Mouse (Mus musculus) CD8-positive naive resting alpha-beta T cell, adult 2 months (primary cell): ENCODE measurements around the gene Clec16a.

Experiments
- DNase-seq, 2 experiments: peaks; one replicate each; pipeline ENCODE4 v3.0.0; 2022; ENCODE audit warnings: low read depth in 2 of 2, low spot score in 2 of 2

Gene Clec16a

DNA sequence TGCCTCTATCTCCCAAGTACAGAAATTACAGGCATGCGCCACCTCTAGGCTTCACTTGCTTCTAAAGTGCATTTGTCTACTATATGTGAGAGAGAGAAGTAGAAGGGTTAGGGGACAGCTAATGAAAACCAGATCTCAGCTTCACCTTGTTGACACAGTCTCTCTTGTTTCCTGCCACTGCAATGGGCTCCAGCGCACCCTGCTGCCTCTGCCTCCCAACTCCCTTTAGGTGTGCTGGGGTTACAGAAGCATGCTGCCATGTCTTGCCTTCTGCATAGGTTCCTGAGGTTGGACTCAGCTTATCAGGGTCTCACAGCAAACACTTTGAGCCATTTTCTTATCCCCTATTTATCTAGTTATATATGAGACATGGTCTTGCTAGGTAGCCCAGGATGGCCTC, 129.8 kb downstream of the Clec16a start:
- DNase-seq, result no peak

DNA sequence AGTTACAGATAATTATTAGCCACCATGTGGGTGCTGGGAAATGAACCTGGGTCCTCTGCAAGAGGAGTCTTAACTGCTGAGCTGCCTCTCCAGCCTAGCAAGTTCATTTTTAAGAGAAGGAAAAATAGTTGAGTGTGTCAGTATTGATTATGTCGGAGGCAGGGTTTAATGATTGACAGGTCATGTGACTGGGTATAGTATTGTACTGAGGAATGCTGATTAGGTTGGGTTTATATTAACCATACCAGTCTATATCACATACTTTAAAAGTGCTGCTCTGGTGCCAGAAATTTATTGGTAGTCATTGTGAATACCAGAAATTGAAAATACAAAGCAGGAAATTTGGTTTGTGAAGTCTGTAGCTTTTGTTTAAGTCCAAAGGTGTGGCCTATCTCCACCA, 130.5 kb downstream of the Clec16a start:
- no peak for DNase-seq

DNA sequence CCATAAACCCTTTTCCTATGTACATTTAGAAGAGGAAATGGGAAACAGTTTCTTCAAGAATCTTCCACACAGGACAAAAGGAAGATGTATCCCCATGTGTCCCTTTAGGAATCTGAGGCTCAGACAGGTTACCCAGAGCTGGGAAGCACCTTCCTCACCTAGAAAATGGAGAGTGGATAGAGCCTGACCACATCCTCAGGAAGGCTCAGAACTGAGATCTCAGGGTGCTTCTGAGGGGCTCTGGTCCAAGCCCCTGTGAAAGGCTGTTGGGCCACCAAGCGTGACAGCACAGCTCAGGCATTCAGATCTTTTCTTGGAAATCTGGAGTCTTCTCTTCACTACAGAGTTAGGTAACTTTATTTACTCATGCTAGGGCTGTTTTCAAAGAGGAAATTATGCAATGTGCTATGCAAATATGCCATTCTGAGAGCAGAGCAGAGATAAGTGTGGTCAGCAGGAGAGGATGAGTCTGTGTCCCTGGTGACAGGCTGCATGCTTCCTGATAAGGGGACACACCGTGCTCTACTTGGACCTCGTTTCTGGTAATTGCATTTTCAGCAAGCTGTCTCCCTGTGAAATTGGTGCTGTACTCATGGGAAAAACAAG, 131.4 kb downstream of the Clec16a start:
- no peak for DNase-seq

DNA sequence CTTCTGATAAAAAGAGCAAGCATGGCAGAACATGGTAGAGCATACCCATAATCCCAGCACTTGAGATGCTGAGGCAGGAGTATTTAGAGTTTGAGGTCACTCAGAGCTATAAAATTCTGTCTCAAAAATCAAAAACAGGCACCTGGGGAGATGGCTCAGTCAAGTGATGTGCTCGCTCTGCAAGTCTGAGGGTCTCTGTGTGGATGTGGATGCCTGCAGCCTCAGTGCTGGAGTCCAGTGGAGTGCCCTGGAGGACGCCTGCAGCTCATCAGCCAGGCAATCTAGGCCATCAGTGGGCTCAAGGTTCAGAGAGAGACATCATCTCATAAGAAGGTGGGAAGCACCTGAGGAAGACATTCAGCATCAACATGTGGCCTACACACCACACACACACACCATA, 137.4 kb downstream of the Clec16a start:
- DNase-seq, result no peak

DNA sequence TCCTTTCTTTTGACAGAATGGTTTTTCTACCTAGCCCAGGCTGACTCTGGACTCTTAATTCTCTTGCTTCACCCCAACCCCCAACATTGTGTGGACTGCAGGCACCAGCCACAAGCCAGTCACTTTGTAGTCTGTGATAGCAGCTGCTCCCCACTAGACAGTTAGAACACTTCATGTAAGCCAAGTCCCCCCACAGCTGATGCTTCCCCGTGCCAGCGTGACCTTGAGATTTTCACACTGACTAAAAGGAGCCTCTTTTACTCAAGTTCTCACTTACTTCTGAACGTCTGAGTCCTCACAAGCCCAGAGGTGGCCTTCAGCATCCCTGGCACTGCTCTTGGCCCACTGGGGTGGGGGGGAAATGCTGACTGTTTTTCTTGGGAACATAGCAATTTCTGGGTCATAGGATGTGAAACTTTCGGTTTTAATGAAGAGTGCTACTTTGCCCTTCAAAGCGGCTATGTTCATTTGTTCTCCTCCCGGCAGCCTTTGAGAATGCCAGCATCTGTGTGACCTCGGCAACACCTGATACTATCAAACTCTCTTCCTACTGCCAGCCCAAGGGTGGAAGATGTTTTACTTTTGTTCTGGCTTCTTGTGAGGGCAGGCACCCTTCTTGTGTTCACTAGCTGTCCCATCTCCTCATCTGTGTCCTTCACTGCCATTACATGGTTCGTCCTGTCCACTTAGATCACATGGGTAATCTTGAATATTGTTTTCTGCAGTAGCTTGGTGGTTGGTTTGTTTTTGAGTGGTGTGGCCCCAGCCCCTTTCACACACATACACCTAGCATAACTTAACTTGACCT, 138.3 kb downstream of the Clec16a start:
- DNase-seq, result no peak

DNA sequence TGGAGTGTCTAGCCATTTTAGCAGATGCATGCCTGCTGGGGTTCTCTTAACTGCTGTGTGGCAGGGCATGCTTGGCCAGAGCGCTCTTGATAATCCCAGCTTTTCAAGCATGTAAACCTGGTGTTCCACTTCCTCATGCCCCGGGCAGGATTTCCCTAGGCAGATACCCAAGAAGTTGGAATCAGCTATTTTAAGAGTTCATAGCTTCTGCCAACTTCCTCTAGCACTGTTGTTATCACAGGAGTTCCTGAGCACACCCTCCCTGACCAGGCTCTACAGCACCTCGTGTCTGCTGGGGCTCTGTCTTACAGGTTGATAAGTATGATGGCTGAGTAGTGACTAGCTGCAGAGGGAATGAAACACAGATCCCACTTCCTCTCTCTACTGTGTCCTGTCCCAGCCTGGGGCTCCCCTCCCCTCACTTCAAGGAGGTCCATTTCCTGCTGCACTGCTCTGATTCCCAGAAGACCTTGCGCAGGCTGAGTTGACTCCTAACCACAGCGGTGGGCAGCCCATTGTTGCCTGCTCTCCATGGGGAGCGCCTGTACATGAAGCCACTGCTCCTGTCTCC, 144.7 kb downstream of the Clec16a start:
- DNase-seq, result peak; percentile 27 to 45

DNA sequence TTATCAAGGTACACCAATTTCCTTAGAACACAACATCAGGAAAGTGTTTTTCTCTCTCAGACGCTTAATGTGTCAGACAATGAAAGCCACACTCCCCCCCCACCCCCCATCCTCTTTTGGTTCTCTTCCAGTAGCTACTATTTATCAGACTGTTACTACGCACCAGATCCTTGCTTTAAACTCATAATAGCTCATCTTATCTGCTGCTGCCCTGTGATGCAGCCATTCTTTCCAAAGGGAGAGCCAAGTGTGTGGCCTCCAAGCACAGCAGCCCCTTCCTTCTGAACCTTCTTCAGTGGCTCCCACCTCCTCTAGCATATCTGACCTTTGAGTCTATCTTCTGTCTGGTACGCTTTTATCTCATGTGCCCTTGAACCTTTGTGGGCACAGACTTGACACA, 145.3 kb downstream of the Clec16a start:
- DNase-seq, result no peak

DNA sequence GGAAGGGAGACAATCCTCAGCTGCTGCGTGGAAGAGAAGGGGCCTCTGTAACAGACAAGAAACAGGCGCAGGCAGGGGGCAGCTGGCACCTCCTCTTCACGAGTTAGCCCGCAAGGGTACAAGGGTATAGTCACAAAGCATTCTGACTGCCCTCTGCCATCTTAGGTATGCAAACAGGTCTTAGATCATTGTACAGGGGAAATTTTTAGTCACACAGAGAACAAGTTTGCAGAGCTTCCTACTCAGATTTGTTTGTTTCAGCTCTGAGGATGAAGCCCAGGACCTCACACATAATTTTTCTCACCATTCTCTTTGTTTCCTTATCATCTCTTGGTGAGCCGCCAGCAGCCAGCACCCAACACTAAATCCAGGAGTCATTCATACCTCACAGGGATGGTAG, 146.6 kb downstream of the Clec16a start:
- no peak for DNase-seq

DNA sequence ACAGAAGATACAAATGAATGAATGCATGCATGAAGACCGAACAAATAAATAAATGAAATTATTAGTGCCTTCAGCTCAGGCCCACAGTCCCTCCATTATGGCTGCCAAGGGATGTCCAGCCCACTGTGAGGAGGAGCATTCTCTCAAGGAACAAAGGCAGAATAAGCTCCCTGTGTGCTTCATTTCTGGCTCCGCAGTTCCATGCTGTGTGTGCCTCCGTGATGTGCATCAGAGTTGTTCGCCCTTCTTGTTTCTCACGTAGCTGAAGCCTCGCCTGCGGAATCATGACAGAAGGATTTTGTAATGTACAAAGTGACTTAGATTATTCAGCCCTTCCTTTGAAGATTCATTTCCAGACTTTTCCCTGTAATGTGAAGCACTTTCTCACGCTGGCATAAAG, 147.7 kb downstream of the Clec16a start:
- no peak for DNase-seq

DNA sequence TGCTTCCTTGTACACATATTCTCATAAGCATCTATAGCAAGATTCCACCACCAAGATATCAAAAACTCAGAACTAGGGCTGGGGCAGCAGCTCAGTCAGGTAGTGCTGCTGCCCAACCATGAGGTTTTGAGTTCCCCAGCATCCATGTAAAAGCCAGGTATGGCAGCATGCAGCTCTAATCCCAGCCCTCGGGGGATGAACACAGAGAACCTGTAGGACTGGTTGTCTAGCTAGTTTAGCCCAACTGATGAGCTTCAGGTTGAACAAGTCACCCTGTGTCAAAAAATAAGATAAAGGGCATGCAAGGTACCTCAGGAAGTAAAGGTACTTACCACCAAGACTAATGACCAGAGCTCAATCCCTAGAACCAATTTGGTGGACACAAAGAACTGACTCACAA, 148.3 kb downstream of the Clec16a start:
- DNase-seq, result no peak

DNA sequence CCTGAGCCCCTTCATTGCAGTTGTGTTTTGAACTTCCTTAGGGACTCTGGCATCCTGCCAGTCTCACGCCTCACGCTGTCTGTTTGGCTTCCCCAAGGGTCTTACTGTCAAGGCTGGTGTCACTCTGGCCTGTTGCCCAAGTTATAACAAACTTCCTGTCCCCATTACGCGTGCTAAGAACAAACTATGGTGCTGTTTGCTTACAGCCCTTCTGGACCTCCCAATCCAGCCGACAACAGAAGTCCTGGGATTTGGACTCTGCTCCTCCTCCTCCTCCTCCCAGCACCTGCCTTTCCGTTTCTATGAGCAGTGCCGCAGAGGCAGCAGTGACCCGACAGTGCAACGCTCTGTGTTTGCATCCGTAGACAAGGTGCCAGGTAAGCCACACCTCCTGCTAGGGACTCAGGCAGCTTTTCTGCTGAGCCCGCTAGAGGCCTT, 149.3 kb downstream of the Clec16a start:
- DNase-seq, result no peak

DNA sequence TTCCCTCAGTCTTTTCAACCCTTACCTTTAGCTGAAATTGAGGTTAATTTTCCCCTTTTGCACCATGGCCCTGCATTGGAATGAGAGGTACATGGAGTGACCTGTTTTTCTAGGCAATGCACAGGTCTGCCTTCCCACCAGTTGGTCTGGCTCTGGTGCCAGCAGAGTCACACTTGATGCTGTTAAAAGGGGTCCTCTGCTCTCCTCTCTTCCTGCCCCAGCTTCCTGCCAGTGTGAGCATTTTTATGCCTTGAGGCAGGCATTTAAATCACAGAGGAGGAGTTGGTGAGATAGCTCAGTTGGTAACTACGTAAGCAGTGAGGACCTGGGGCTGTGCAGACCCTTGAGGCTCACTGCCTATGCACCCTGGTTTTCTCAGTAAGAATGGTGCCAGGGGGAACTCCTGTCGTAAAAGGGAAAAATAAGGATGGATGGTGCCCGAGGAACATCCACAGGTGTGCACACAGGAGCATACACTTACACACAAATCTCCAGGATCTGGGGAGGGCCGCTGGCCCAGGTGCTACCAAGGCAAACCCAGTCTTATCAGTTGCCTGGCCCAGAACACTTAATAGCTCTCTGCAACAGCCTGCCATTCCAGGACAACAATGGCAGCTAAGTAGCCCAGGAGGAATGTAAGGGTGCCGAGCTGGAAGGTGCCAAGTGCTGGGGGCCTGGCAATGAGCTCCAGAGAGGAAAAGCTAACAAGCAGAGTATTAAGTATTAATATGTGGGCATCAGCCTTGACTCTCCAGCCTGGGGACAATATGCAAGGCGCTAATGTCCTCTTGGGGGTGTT, 152.9 kb downstream of the Clec16a start:
- DNase-seq, result no peak

DNA sequence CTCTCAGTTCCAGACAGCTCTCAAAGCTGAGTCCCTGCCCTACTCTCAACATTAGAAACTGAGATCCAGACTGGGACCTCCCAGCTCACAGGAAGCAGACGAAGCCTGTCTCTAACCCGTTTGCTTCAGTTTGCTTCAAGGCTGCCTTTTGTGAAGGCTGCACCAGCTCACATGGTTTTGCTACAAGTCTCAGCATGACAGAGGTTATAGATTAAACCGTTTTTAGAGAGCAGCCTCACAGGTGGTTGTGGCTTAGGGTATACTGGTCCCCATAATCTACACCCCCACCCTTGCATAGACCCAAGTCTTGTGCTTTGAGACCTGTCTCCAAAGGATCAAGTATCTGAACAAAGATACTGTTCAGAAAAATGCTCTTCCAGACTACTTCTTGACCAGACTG, 154.2 kb downstream of the Clec16a start:
- DNase-seq, result no peak

DNA sequence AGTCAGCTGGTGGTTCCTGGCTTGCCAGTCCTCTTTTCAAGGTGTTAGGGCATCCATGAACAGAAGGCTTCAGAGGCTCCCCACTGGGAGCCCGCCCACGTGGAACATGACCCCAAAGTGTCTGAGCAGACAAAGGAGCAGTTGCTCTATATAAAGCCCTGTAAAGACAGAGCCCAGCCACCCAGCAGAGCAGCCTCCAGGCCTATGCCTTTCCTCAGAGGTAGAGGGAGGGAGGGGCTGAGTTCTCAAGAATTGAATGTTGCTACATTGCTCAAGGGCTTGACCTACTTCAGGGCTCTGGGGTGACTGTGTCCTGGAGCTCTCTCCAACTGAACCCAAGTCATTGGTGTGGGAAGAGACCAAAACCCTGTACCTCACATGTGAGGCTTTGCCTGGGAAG, 155.0 kb downstream of the Clec16a start:
- DNase-seq, result no peak

DNA sequence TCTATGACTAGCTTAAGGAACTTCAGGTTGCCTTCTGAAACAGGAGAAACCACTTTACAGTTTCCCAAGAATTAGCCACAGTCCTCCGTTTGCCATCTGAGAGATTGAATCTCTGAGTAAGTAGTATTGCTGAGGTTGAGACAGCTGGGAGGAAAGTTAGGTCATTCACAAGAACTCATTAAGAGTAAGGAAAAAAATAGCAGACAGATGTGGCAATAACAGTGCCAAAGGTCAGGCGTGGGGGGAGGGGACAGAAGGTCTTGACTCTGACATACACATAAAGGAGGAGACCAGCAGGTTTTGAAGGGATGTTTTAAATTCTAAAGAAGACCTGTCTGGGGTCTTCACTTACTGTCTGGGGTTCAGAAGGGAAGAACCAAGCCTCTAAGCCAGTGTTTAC, 157.3 kb downstream of the Clec16a start:
- DNase-seq, result no peak

DNA sequence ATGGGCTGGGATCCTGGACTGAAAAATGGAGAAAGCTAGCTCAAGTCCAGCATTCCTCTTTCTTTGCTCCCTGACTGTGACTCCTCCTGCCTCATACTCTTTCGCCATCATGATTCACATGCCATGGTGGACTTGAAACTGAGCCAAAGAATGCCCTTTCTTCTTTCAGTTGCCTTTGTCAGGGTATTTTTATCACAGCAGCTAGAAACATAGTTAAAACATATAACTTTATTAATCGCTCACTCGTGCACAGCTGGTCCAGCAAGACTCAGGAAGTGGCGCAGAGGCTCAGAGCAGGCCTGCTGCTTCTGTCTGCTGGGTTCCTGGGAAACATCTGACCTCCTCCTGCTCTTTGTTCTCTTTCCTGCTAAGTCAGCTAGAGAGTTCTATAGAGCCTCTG, 158.8 kb downstream of the Clec16a start:
- no peak for DNase-seq

DNA sequence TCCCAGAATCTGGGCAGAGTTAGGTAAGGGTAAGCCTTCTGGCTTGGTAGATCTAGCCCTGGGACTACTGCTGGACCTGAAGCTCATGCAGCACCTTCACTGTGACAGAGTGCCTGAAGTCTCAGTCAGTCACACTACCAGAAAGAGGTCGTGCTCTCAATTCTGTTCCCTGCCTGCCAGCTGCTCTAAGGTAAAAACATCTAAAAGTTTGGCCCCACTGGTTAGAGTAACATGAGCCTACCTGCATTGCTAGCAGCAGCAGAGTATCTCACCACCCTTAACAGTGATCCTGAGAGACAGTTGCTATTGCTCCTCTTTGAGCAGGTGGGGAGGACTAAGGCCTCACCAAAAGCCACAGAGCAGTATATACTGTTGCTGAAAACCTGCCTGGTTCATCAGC, 160.3 kb downstream of the Clec16a start:
- DNase-seq, result no peak

DNA sequence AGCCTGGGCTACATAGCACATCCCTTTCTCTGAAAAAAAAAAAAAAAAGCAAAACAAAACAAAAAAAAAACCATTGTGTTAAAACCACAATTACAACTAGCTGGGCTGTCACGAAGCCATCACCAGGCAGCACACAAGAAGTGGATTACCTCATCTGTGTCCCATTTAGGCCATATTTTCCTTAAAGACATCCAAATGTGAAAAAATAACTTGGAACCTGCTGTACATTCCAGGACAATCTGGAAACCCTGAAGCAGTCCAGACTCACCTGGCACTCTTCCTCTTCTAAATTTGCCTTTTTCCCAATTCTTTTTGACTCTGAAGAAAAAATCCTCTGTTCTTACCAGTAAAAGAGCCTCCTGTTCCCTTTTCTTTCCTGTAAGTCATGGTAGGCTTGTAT, 166.4 kb downstream of the Clec16a start:
- DNase-seq, result no peak

DNA sequence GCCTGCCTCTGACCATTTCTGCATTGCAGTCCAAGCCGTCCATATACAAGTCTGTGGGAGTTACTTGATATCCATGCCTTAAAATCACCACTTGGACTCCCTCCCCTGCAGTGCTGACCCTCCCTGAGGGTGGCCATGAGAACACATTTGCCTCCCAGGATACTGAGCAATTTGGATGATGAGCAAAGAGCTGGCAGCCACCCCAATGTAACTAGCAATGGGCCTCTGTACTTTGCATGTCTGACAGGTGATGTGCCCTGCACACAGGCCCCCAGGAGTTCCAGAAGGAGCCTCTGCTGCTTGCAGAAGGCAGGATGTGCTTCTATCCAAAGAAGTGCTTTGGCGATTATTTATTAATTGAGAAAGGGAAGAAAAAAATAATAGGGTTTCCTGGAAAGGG, 167.9 kb downstream of the Clec16a start:
- no peak for DNase-seq

DNA sequence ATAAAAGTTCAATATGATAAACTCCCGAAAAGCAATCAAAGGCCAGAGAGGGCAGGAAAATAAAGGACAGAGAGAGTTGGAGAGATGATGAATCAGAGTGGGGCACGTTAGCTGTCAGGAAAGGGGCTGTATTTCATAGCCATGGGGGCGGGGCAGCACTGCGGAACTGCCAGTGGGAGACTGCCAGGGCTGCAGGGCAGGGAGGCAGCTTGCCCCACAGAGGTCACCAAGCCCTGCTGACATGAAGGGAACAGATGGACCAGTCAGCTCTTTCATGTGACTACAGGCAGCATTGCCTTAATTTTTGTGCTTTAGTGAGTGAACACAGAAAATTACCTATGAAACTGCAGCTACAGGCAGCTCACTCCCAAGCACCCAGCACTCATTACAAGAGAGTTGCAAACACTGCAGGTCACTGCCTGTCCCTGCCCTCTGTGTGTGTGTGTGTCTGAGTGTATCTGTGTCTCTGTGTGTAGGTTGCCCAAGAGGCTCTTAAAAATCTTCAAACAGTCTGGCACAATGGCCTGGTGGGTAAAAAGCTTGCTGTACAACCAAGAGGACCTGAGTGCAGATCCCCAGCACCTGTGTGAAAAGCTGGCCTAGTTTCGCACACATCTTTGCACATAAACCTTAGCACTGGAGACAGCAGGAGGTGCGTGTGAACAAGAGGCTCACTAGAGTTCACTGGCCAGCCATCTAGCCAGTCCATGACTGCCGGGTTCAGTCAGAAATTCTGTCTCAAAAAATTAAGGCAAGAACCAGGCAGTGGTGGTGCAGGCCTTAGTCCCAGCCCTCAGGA, 168.5 kb downstream of the Clec16a start:
- no peak for DNase-seq

DNA sequence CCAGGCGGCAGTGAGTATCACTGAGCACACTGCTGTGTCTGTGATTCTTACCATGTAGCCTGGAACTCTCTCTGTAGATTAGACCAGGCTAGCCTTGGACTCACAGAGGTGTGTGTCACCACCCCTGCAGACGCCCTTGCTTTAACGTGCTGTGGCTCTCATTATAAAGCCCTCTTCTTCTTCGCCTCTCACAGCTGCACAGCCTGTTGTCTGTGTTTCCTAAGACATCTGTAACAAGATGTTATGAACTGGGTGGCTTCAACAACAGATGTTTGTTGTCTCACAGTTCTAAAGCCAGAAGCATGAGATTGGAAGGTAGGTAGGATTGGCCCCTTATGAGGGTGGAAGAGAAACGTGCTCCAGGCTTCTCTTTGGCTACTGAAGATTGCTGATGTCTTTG, 170.1 kb downstream of the Clec16a start:
- DNase-seq, result no peak
